Mouse (Mus musculus): ENCODE measurements around the gene Olfr314. TPM values are rescaled to one million over a fixed set of nuclear protein-coding genes. Genes with fewer than 3 reads are reported as not detected.
"Not testable (repeated sequence)": the region's sequence is repeated elsewhere in the genome, so short reads cannot be mapped to it uniquely, and the experiment has no call there.

Olfr314 gene
- total and polyA plus RNA-seq, 3 experiments: not detected

DNA sequence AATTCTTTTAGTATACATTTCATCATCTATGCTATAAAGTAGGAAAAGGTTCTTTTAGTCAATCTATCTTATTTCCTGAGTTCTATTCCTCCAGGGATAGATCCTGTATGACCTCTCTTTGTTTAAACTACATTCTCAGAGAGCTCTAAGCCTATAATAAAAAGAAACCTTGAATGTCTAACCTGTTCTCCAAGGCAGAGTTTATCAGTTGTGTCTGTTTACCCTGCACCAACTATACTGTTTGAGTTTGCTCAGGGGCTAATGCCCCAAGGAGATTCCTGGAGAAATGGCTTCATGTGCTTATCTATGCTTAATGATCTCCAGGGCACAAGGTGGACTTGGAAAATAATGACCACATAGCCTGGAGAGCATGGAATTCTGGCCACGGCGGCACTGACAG is 21.6 kb downstream of the Olfr314 start:
- Histone ChIP-seq H3K4me1 (ENCODE audit: control insufficient read depth in 1 of 2, insufficient read depth in 2 of 2, low read length in 2 of 2) (no peaks in the 10 kb centered on the region), H3K27me3 (ENCODE audit: control insufficient read depth in 1 of 2, insufficient read depth in 2 of 2, low read length in 2 of 2) (peaks cover 0 to 10% of the 10 kb centered on the region in 2 experiments), H3K4me3 (ENCODE audit: control insufficient read depth in 1 of 2, insufficient read depth in 1 of 2, low read depth in 2 of 2, low read length in 2 of 2) (no peak overlapping the region), H3K79me2 (ENCODE audit: control insufficient read depth, insufficient read depth, low read length, poor library complexity) (no peaks in the 10 kb centered on the region), H3K9me3 (replicated peaks; ENCODE audit: insufficient read depth, low read length) (no peaks in the 10 kb centered on the region), H3K36me3 (ENCODE audit: control insufficient read depth in 1 of 2, insufficient read depth in 2 of 2, low read length in 2 of 2) (no peaks in the 10 kb centered on the region), H3K27ac (ENCODE audit: control insufficient read depth, low read depth, low read length) (no peak overlapping the region), H3K9ac (ENCODE audit: control insufficient read depth, low read depth, low read length, poor library complexity, severe bottlenecking) (no peak overlapping the region)
- TF ChIP-seq TAL1 (IDR thresholded peaks at IDR 0.05; ENCODE audit: low read length): no peak
- no peak for TF ChIP-seq CHD1 (IDR thresholded peaks at IDR 0.05; ENCODE audit: low read depth, low read length)
- TF ChIP-seq JUND (IDR thresholded peaks at IDR 0.05; ENCODE audit: low read depth, low read length): no peak
- TF ChIP-seq SMC3 (IDR thresholded peaks at IDR 0.05; ENCODE audit: low read depth, low read length): no peak
- no peak for TF ChIP-seq MYB (IDR thresholded peaks at IDR 0.05; ENCODE audit: low read depth, low read length)
- no peak for TF ChIP-seq USF1 (IDR thresholded peaks at IDR 0.05; ENCODE audit: low read depth, low read length)
- no peak for TF ChIP-seq MYC (IDR thresholded peaks at IDR 0.05; ENCODE audit: low read depth, low read length)
- no peak for TF ChIP-seq POLR2AphosphoS2 (IDR thresholded peaks at IDR 0.05; ENCODE audit: low read length)
- no peak for TF ChIP-seq CTCF (IDR thresholded peaks at IDR 0.05 in 2 of 3, conservative IDR thresholded peaks at IDR 0.05 in 1 of 3; ENCODE audit: control insufficient read depth in 1 of 3, insufficient read depth in 1 of 3, low read depth in 2 of 3, low read length in 3 of 3, poor library complexity in 1 of 3, severe bottlenecking in 1 of 3)
- TF ChIP-seq ZMIZ1 (IDR thresholded peaks at IDR 0.05; ENCODE audit: low read depth, low read length): no peak
- no peak for TF ChIP-seq TBP (IDR thresholded peaks at IDR 0.05; ENCODE audit: low read depth, low read length)
- no peak for TF ChIP-seq MAZ (IDR thresholded peaks at IDR 0.05; ENCODE audit: low read depth, low read length)
- TF ChIP-seq ELF1 (IDR thresholded peaks at IDR 0.05; ENCODE audit: low read depth, low read length): no peak
- TF ChIP-seq MXI1 (IDR thresholded peaks at IDR 0.05; ENCODE audit: low read depth, low read length): no peak
- no peak for TF ChIP-seq GATA1 (IDR thresholded peaks at IDR 0.05; ENCODE audit: low read depth, low read length)
- no peak for TF ChIP-seq CHD2 (IDR thresholded peaks at IDR 0.05; ENCODE audit: low read length)
- TF ChIP-seq ZNF384 (IDR thresholded peaks at IDR 0.05; ENCODE audit: low read depth, low read length): no peak
- TF ChIP-seq E2F4 (IDR thresholded peaks at IDR 0.05; ENCODE audit: borderline replicate concordance, low read depth, low read length): no peak
- DNase-seq (ENCODE audit: low read depth, low spot score): no peak

DNA sequence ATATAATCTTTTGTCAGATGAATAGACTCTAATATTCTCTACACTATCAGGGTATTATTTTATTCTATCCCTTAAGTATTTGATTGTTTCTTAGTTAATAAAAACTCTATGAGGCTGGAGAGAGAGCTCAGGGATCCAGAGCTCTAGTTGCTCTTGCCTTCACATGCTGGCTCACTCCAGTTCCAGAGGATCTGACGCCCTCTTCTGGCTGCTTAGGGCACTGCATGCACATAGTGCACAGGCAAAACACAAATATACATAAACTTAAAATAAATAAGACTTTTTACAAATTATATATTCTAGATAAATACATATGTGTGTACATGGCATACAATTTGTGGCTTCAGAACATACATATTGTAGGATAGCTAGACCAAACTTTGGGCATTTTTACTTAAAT is 29.2 kb downstream of the Olfr314 start:
- H3K79me2 ChIP-seq (ENCODE audit: control insufficient read depth, insufficient read depth, low read length, poor library complexity): no peaks in the 10 kb centered on the region
- H3K4me1 ChIP-seq (ENCODE audit: control insufficient read depth in 1 of 2, insufficient read depth in 2 of 2, low read length in 2 of 2): no peaks in the 10 kb centered on the region
- H3K4me3 ChIP-seq (ENCODE audit: control insufficient read depth in 1 of 2, insufficient read depth in 1 of 2, low read depth in 2 of 2, low read length in 2 of 2): no peak overlapping the region
- DNase-seq (ENCODE audit: low read depth, low spot score): peak; percentile 31
- no peaks in the 10 kb centered on the region for H3K36me3 ChIP-seq (ENCODE audit: control insufficient read depth in 1 of 2, insufficient read depth in 2 of 2, low read length in 2 of 2)
- TF ChIP-seq SMC3 (IDR thresholded peaks at IDR 0.05; ENCODE audit: low read depth, low read length) (peak; percentile 39), RAD21 (IDR thresholded peaks at IDR 0.05; ENCODE audit: low read depth, low read length) (peak; percentile 31), MYB (IDR thresholded peaks at IDR 0.05; ENCODE audit: low read depth, low read length) (no peak), CTCF (IDR thresholded peaks at IDR 0.05 in 2 of 3, conservative IDR thresholded peaks at IDR 0.05 in 1 of 3; ENCODE audit: control insufficient read depth in 1 of 3, insufficient read depth in 1 of 3, low read depth in 2 of 3, low read length in 3 of 3, poor library complexity in 1 of 3, severe bottlenecking in 1 of 3) (peak; percentile 49 to 61 (median 50))
- no peak overlapping the region for H3K9ac ChIP-seq (ENCODE audit: control insufficient read depth, low read depth, low read length, poor library complexity, severe bottlenecking)
- no peak overlapping the region for H3K27ac ChIP-seq (ENCODE audit: control insufficient read depth, low read depth, low read length)
- H3K27me3 ChIP-seq (ENCODE audit: control insufficient read depth in 1 of 2, insufficient read depth in 2 of 2, low read length in 2 of 2): peaks cover 7 to 11% of the 10 kb centered on the region in 2 experiments
- H3K9me3 ChIP-seq (replicated peaks; ENCODE audit: insufficient read depth, low read length): no peaks in the 10 kb centered on the region

DNA sequence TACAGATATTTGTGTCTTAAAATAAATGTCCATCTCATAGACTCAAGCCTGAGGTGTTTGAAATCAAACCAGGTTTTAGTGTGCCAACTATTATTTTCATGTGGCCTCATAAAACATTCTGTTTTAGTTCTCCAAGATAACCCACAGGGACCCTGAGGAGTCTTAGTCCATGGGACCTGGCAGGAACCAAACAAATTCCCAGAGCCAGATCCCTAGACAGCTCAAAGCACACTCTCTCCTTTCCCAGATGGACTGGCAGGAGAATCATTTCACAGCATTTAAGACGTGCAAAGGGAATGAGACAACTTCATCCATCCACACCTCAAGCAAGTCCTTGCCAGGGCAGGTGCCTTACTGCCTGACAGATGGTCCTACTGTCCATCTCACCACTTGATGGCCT is 31.9 kb downstream of the Olfr314 start, which contains the start of gene Olfr313:
Gene Olfr313 (plus strand): TSS at position 301 of the 400 bp plus-strand sequence.
- H3K4me1 ChIP-seq (ENCODE audit: control insufficient read depth in 1 of 2, insufficient read depth in 2 of 2, low read length in 2 of 2); H3K79me2 ChIP-seq (ENCODE audit: control insufficient read depth, insufficient read depth, low read length, poor library complexity); H3K4me3 ChIP-seq (ENCODE audit: control insufficient read depth in 1 of 2, insufficient read depth in 1 of 2, low read depth in 2 of 2, low read length in 2 of 2); DNase-seq (ENCODE audit: low read depth, low spot score); H3K9me3 ChIP-seq (replicated peaks; ENCODE audit: insufficient read depth, low read length); H3K36me3 ChIP-seq (ENCODE audit: control insufficient read depth in 1 of 2, insufficient read depth in 2 of 2, low read length in 2 of 2); H3K9ac ChIP-seq (ENCODE audit: control insufficient read depth, low read depth, low read length, poor library complexity, severe bottlenecking); H3K27ac ChIP-seq (ENCODE audit: control insufficient read depth, low read depth, low read length): not testable (repeated sequence)
- H3K27me3 ChIP-seq (ENCODE audit: control insufficient read depth in 1 of 2, insufficient read depth in 2 of 2, low read length in 2 of 2): peaks cover 7 to 12% of the 10 kb centered on the region in 2 experiments

Measured in MEL (cell line).